Mouse (Mus musculus): ENCODE measurements at regions not wholly inside any gene's neighbourhood (a gene's known extent, or its start where the extent isn't known, plus 50 kb on each side); places are given as distances from the start of the nearest gene placed in this dataset. TPM values are rescaled to one million over a fixed set of nuclear protein-coding genes. Genes with fewer than 3 reads are reported as not detected.

Small RNA genes in the stretch of these regions (microRNA-seq; reads per million reads assigned to microRNA genes)
- gene Gm44495, result not detected

Data from neural tube, embryonic 13.5 days (tissue).